Mouse (Mus musculus): Measurements from ENCODE around the gene Chek1.

Chek1 gene

GRCm38 (mm10) chr9:36727034-36727755 lies at the start of gene Chek1:
Gene Chek1, minus strand, starts transcription at chr9:36727065.
- no peak for DNase-seq (ENCODE audit: low spot score)

- no peak for DNase-seq (ENCODE audit: low spot score)
These were observed 42.2 kb upstream of the Chek1 start for GRCm38 (mm10) chr9:36769048-36769413.

GRCm38 (mm10) chr9:36768156-36769047 lies 41.5 kb upstream of the Chek1 start:
- DNase-seq (ENCODE audit: low spot score), result no peak

- DNase-seq (ENCODE audit: low spot score), result peak; percentile 100
These were observed 40.6 kb upstream of the Chek1 start, which contains the start of gene Stt3a for GRCm38 (mm10) chr9:36767203-36768143. Gene Stt3a, minus strand, starts transcription at chr9:36767679.

- DNase-seq (ENCODE audit: low spot score), result no peak
These were observed 37.5 kb upstream of the Chek1 start for GRCm38 (mm10) chr9:36764378-36764777.

- peak; percentile 96 for DNase-seq (ENCODE audit: low spot score)
These were observed 483 bp downstream of the Chek1 start for GRCm38 (mm10) chr9:36726131-36727033.

GRCm38 (mm10) chr9:36716624-36717023 lies 10.2 kb downstream of the Chek1 start:
- DNase-seq (ENCODE audit: low spot score), result no peak

GRCm38 (mm10) chr9:36707304-36707703 lies 19.6 kb downstream of the Chek1 start:
- no peak for DNase-seq (ENCODE audit: low spot score)

- no peak for DNase-seq (ENCODE audit: low spot score)
These were observed 20.9 kb downstream of the Chek1 start for GRCm38 (mm10) chr9:36705923-36706322.

GRCm38 (mm10) chr9:36694276-36694675 lies 32.6 kb downstream of the Chek1 start:
- no peak for DNase-seq (ENCODE audit: low spot score)

- DNase-seq (ENCODE audit: low spot score), result no peak
These were observed 33.9 kb downstream of the Chek1 start, which contains the start of gene Acrv1 for GRCm38 (mm10) chr9:36692920-36693319. Gene Acrv1, plus strand, starts transcription at chr9:36693220.

GRCm38 (mm10) chr9:36687329-36687728 lies 39.5 kb downstream of the Chek1 start:
- peak; percentile 38 for DNase-seq (ENCODE audit: low spot score)

- no peak for DNase-seq (ENCODE audit: low spot score)
These were observed 45.4 kb downstream of the Chek1 start for GRCm38 (mm10) chr9:36681424-36681823.

Data from retina, embryonic 14.5 days (tissue).